Mouse (Mus musculus) right cerebral cortex, postnatal 10 days (tissue): ENCODE measurements around the gene Gm10722.
"Not testable (repeated sequence)": the region's sequence is repeated elsewhere in the genome, so short reads cannot be mapped to it uniquely, and the experiment has no call there.

Experiments
- DNase-seq, 2 experiments: peaks; one replicate each; pipeline ENCODE4 v3.0.0; 2021; ENCODE audit warnings: low spot score in 2 of 2

The Gm10722 gene

DNA sequence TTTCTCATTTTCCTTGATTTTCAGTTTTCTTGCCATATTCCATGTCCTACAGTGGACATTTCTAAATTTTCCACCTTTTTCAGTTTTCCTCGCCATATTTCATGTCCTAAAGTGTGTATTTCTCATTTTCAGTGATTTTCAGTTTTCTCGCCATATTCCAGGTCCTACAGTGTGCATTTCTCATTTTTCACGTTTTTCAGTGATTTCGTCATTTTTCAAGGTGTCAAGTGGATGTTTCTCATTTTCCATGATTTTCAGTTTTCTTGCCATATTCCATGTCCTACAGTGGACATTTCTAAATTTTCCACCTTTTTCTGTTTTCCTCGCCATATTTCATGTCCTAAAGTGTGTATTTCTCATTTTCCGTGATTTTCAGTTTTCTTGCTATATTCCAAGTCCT is 24.9 kb downstream of the Gm10722 start:
- peak; percentile 69 to 78 for DNase-seq

DNA sequence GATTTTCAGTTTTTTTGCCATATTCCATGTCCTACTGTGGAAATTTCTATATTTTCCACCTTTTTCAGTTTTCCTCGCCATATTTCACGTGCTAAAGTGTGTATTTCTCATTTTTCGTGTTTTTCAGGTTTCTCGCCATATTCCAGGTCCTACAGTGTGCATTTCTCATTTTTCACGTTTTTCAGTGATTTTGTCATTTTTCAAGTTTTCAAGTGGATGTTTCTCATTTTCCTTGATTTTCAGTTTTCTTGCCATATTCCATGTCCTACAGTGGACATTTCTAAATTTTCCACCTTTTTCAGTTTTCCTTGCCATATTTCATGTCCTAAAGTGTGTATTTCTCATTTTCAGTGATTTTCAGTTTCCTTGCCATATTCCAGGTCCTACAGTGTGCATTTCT is 25.4 kb downstream of the Gm10722 start:
- not testable (repeated sequence) for DNase-seq

- not testable (repeated sequence) for DNase-seq
Observed at GRCm38 (mm10) chr9:3026741-3027140, 26.0 kb downstream of the Gm10722 start.

- DNase-seq = not testable (repeated sequence)
Observed at GRCm38 (mm10) chr9:3027200-3027599, 26.5 kb downstream of the Gm10722 start.

- DNase-seq = peak; percentile 27 to 31
Observed at GRCm38 (mm10) chr9:3029276-3030000, 28.7 kb downstream of the Gm10722 start.

DNA sequence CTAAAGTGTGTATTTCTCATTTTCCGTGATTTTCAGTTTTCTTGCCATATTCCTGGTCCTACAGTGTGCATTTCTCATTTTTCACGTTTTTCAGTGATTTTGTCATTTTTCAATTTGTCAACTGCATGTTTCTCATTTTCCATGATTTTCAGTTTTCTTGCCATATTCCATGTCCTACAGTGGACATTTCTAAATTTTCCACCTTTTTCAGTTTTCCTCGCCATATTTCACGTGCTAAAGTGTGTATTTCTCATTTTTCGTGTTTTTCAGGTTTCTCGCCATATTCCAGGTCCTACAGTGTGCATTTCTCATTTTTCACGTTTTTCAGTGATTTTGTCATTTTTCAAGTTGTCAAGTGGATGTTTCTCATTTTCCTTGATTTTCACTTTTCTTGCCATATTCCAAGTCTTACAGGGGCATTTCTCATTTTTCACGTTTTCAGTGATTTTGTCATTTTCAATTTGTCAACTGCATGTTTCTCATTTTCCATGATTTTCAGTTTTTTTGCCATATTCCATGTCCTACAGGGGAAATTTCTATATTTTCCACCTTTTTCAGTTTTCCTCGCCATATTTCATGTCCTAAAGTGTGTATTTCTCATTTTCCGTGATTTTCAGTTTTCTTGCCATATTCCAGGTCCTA is 30.1 kb downstream of the Gm10722 start:
- DNase-seq = not testable (repeated sequence)

DNA sequence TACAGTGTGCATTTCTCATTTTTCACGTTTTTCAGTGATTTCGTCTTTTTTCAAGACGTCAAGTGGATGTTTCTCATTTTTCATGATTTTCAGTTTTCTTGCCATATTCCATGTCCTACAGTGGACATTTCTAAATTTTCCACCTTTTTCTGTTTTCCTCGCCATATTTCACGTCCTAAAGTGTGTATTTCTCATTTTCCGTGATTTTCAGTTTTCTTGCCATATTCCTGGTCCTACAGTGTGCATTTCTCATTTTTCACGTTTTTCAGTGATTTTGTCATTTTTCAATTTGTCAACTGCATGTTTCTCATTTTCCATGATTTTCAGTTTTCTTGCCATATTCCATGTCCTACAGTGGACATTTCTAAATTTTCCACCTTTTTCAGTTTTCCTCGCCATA is 33.6 kb downstream of the Gm10722 start, which contains the start of gene Gm17535:
Gene Gm17535 (plus strand): TSS at position 301 of the 400 bp plus-strand sequence.
- DNase-seq = not testable (repeated sequence)

DNA sequence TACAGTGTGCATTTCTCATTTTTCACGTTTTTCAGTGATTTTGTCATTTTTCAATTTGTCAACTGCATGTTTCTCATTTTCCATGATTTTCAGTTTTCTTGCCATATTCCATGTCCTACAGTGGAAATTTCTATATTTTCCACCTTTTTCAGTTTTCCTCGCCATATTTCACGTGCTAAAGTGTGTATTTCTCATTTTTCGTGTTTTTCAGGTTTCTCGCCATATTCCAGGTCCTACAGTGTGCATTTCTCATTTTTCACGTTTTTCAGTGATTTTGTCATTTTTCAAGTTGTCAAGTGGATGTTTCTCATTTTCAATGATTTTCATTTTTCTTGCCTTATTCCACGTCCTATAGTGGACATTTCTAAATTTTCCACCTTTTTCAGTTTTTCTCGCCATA is 35.9 kb downstream of the Gm10722 start, which contains the start of gene Gm10715:
Gene Gm10715 (plus strand): TSS at position 301 of the 400 bp plus-strand sequence.
- not testable (repeated sequence) for DNase-seq

DNA sequence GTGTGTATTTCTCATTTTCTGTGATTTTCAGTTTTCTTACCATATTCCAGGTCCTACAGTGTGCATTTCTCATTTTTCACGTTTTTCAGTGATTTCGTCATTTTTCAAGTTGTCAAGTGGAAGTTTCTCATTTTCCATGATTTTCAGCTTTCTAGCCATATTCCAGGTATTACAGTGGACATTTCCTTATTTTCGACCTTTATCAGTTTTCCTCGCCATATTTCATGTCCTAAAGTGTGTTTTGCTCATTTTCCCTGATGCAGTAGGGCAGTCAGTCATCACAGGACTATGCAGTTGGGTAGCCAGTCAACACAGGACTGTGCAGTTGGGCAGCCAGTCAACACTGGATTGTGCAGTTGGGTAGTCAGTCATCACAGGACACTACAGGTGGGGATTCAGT is 37.4 kb downstream of the Gm10722 start:
- DNase-seq = not testable (repeated sequence)
